Mouse (Mus musculus) heart, adult 18-20 months (tissue): ENCODE measurements at regions not wholly inside any gene's neighbourhood (a gene's known extent, or its start where the extent isn't known, plus 50 kb on each side); places are given as distances from the start of the nearest gene placed in this dataset.

ENCODE experiments used
- DNase-seq, 2 experiments: peaks; one replicate each; pipeline ENCODE4 v3.0.0; 2021 to 2022; ENCODE audit warnings: mixed read lengths in 1 of 2

DNA sequence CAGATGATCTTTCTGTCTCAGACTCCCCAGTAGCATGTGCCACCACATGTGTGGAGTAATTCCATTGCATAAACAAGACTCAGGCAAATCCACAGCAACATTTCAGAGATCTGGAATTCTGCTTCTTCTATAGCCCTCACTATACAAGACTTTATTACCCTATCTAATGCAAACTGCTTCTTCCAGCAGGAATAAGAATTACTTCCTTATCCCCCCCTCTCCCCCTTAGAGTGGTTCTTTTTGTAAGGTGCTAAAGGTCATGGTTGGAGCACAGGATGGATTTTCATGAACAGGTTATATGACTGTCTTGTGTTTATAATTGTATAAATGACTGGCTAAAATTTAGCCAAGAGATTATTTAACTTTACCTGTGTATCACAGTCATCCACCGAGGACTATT, 5037.4 kb downstream of the 9330182O14Rik start:
- no peak for DNase-seq

DNA sequence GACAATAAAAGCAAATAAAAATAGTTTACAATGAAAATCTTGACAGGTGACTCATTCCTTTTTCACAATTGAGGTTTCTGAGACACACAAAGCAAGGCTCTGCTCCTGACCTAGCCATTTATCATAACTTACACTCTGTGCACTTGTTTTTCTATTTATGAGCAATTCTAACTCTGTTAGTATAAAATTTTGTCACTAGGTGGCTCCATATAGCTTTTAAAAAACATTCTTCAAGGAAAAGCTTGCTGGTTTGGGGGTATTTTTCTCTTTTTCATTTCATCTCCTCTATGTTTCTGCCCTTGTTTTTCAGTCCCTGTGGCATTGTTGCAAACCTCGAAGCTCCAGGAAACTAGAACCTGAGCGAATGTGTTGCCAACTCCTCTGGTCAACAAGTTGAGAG, 5044.2 kb downstream of the 9330182O14Rik start:
- DNase-seq: peak in 1 of 2 experiments; percentile 1

DNA sequence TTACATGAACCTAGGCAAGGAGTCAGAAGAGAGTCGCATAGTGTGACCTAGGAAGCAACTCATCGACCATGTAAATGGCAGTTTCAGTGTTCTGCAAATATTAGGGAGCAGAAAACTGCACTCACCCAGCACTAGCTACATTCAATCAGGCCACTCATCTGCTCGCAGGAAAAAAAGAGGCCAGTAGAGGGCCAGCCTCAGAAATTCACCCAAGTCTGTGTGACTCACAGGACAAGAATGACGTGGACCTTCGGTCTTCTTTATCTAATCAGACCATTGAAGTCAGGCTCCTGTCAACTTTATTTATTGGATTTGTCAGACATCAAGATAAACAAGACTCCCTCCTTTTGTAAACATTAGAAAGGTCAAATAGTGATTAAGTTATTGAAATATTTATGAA, 5046.0 kb downstream of the 9330182O14Rik start:
- DNase-seq: no peak
